Mouse (Mus musculus): ENCODE data around the gene Heg1. TPM values are rescaled to one million over a fixed set of nuclear protein-coding genes. Genes with fewer than 3 reads are reported as not detected.
A peak's percentile ranks its signal among the peaks of the same experiment; 100 is the strongest.

The Heg1 gene
- total RNA-seq (2021): 10 to 100 TPM; 25.0 to 25.2 TPM
- long read RNA-seq, experiment 1, partial matches to known transcripts: 1 of 5 reads
- long read RNA-seq, experiment 1, other reads (novel, unspliced or antisense): 3 of 5 reads
- long read RNA-seq, experiment 2, partial matches to known transcripts: 1 of 9 reads
- long read RNA-seq, experiment 2, other reads (novel, unspliced or antisense): 8 of 9 reads

GRCm38 (mm10) chr16:33684162-33684702 lies at the start of gene Heg1:
Gene Heg1 (plus strand): TSS chr16:33684370.
- peak; percentile 54 to 71 for DNase-seq (ENCODE audit: low spot score in 2 of 2)

DNA sequence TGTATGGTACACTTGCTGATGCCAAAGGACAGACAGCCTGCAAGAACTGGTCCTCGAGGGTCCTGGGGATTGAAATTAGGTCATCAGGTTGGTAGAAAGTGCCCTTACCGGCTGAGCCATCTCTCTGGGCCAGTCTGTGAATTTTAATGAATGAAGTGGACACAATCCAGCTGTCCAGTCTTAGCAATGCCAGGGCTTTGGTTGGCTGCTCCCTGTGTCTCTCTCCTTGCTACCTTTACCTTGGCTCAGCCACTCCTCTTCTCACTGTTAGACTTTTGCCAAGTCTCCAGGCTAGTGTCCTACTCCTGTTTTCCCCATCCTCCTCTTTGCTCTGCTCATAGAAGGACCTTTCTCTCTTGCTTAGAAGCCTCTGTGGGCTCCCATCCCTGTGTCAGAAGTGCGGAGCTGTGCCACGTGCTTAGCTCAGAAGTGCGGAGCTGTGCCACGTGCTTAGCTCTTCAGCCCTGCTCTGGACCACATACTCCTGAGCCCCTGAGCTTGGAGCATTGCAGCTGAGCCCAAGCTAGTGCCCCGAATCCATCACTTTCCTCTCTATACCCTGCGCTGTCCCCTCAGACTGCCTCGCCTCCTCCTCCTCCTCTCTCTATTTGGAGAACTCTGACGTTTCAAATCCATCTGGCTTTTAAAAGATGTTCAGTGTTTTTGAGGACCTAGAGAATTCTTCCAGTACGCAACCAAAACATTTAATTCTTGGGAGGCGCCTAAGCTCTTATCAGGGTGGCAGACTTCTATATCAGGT lies 48.2 kb upstream of the Heg1 start:
- peak; percentile 9 to 41 for DNase-seq (ENCODE audit: low spot score in 2 of 2)

DNA sequence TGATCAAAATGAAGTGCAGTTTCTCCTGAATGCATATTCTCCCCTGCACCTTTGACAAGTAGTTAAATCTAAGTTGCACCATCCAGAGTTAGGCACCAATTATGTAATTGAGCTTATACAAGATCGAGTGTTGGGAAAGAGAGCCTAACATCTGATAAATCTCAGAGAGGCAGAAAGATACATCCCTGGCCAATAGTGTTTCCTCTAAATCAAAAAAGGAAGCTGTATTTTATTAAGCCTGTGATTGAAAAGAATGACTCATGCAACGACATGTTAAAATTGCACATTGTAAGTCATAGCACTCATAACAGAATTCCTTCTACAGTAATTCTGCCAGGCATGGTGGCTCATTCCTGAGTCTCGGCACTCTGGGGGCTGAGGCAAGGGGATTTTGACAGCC lies 42.4 kb upstream of the Heg1 start:
- no peak for DNase-seq (ENCODE audit: low spot score in 2 of 2)

GRCm38 (mm10) chr16:33653116-33653515 lies 31.1 kb upstream of the Heg1 start:
- DNase-seq (ENCODE audit: low spot score in 2 of 2): no peak

GRCm38 (mm10) chr16:33655443-33655842 lies 28.7 kb upstream of the Heg1 start:
- DNase-seq (ENCODE audit: low spot score in 2 of 2): peak; percentile 18 to 61

DNA sequence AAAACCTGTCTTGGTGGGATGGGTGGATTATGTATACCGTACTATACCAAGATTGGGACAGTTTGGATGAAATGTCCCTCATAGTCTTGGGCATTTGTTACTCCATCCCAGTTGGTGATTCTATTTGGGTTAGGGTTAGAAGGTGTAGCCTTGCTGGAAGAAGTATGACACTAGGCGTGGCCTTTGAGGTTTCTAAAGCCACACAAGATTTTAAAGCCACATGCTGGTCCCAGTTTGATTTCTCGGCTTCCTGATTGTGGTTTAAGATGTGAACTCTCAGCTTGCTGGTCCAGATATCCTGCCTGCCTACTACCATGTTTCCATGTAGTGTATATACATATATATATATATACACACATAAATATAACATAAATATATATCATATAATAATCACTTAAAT lies 27.0 kb upstream of the Heg1 start:
- DNase-seq (ENCODE audit: low spot score in 2 of 2): no peak

GRCm38 (mm10) chr16:33658121-33658520 lies 26.0 kb upstream of the Heg1 start:
- DNase-seq (ENCODE audit: low spot score in 2 of 2): no peak

- no peak for DNase-seq (ENCODE audit: low spot score in 2 of 2)
Measured at GRCm38 (mm10) chr16:33659521-33659920, 24.6 kb upstream of the Heg1 start.

GRCm38 (mm10) chr16:33660125-33660524 lies 24.0 kb upstream of the Heg1 start:
- no peak for DNase-seq (ENCODE audit: low spot score in 2 of 2)

DNA sequence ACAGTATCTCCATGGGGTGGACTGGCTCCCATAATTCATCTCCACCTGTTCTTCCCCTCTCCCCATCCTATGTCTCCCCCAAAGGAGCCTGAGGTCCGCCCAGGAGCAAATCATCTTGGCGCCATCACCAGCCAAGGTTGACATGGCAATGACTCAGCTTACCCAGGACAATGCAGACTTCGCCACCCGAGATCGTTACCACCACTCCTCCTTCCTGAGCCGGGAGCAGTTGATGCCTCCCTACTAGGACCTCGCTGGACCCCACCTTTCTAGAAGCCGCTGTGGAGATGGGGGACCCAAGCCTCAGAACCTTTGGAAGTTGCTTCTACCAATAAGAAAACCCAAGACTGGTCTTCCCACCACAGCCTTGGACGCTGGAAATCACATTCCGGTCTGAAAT lies 21.3 kb upstream of the Heg1 start:
- no peak for DNase-seq (ENCODE audit: low spot score in 2 of 2)

DNA sequence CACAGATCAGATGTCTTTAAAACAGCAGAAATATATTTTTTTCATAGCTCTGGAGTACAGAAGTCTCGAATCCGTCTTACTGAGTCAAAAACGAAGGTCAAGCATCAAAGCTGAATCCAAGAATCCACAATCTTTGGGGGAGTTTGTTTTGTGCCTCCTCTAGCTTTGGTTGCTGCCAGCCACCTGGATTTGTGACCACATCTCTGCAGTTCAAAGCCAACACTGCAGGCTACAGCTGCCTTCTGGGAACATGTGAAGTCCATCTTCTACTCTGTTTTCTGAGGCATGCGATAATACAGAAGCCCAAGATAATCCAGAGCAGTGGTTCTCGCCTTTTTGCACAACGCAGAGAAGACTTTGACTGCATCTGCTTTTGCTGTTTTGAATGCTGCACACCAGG lies 17.9 kb upstream of the Heg1 start:
- no peak for DNase-seq (ENCODE audit: low spot score in 2 of 2)

DNA sequence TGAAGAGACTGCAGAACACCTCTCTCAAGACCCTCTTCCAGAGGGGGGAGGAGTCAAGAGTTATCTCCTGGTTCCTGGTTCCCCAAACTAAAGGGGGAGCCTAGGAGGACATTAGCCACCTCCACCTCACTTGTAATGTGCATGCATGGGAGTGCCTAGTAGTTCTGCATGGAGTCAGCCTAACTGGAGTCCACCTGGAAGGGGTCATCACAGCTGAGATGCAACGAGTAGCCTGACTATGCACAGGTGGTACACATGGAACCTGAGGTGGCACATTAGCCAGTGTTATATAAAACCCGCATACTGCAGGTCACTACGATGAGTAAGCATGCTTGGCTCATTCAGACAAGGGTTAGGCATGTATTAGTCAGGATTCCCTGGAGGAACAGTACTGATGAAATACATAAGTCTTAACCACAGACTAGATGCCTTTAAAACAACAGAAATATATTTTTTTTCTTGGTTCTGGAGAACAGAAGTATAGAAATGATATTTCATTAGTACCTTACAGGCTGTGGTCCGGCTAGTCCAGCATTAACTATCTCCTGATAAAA lies 17.1 kb upstream of the Heg1 start:
- DNase-seq (ENCODE audit: low spot score in 2 of 2): no peak

DNA sequence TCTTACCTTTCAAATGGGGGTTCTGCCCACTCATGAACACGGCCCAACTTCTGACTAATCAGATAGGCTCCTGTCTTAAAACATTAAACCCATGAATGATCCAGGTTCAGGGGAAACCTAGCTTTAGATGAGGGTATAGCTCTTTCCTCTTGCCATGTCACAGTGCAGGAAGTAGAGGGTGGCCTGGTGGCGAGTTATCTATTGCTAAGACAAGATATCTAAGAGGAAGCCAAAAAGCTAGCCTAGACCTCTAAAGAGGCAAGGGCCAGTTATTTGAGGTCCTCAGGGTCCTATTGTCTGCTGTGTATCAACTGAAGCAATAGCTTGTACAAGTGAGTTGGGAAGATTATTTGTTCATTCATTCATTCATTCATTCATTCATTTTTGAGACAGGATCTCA lies 15.7 kb upstream of the Heg1 start:
- no peak for DNase-seq (ENCODE audit: low spot score in 2 of 2)

DNA sequence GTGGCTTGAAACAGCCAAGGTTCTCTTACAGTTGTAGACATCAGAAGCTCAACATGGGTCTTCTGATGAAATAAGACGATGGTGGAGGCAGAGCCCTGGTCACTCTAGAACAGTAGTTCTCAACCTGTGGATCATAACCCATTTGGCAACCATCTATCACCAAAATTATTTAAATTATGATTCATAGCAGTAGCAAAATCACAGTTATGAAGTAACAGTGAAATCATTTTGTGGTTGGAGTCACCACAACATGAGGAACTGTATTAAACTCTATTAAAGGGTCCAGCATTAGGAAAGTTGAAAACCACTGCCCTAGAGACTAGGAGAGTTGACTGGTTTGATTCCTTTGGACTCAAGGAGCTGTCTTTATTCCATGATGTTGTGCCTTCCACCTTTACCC lies 15.1 kb upstream of the Heg1 start:
- DNase-seq (ENCODE audit: low spot score in 2 of 2): no peak

GRCm38 (mm10) chr16:33670340-33670739 lies 13.8 kb upstream of the Heg1 start:
- DNase-seq (ENCODE audit: low spot score in 2 of 2): peak in 1 of 2 experiments; percentile 37

GRCm38 (mm10) chr16:33670933-33671332 lies 13.2 kb upstream of the Heg1 start:
- DNase-seq (ENCODE audit: low spot score in 2 of 2): no peak

DNA sequence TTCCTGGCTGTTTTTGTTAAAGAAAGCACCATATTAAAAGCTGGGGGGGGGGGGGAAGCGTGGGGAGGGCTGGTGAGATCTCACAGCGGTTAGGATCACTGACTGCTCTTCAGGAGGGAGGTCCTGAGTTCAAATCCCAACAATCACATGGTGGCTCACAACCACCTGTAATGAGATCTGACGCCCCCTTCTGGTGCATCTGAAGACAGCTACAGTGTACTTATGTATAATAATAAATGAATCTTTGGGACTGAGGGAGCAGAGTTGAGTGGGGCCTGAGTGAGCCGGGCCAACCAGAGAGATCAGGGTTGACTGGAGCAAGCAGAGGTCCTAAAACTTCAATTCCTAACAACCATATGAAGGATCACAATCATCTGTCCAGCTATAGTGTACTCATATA lies 12.0 kb upstream of the Heg1 start:
- DNase-seq (ENCODE audit: low spot score in 2 of 2): no peak

DNA sequence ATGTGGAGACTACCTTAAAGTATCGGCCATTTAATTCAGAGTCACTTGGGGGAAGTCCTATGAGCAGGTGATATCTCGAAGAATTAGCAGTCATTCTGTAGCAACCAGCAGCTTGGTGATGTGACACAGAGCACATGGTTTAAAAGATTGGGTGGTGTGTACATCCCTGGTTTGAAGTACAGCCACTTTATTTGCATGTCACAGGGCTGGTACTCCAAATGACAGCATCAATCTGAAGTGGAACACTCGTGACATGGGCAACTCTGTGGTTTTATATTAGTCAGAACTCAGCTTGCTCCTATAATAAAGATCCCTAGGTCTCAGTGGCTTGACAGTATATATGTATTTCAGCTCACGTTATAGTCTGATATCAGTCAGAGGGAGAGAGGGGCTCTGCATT lies 11.5 kb upstream of the Heg1 start:
- no peak for DNase-seq (ENCODE audit: low spot score in 2 of 2)

- no peak for DNase-seq (ENCODE audit: low spot score in 2 of 2)
Measured at GRCm38 (mm10) chr16:33673530-33674109, 10.6 kb upstream of the Heg1 start.

GRCm38 (mm10) chr16:33675151-33675847 lies 8.9 kb upstream of the Heg1 start:
- DNase-seq (ENCODE audit: low spot score in 2 of 2): no peak

DNA sequence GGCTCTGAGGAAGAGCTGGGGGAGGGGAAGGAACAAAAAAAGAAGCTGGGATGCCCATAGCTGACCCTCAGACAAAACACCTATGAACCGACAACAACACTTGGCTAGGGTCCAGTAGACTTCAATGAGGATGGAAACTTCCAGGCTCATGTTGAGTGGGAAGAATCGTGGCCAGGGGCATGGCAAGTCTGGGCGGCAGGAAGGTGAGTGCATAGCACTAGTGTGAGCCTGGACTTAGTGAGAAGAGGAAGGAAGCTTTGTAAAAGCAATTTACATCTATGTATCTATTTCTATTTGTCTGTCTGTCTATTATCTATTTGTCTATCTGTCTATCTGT lies 8.4 kb upstream of the Heg1 start:
- DNase-seq (ENCODE audit: low spot score in 2 of 2): no peak

Measured in left cerebral cortex, adult 18-20 months (tissue).